Mouse (Mus musculus) liver, postnatal 0 days (tissue): ENCODE data around the gene Cmklr1. TPM values are rescaled to one million over a fixed set of nuclear protein-coding genes. Genes with fewer than 3 reads are reported as not detected.

Source experiments
- ATAC-seq: fragments of 200-750 bp; cut with Nextera tagmentation; 2 replicates; pipeline ENCODE4 v1.8.0; 2017; ENCODE audit warnings: mild to moderate bottlenecking, moderate library complexity
- DNase-seq: peaks from one replicate; pipeline ENCODE4 v3.0.0-alpha.2; 2016
- H3K27ac ChIP-seq: fragments of 300-500 bp; sonication (generic); 2 replicates; pipeline ENCODE4 v1.5.1; 2014; ENCODE audit warnings: antibody characterized with exemption, moderate library complexity, mild to moderate bottlenecking, low read depth
- H3K27me3 ChIP-seq: fragments of 300-500 bp; sonication (generic); 2 replicates; pipeline ENCODE4 v1.6.1; 2014; ENCODE audit warnings: low read length, control low read depth, mixed read lengths; ENCODE audit not compliant: insufficient read depth
- H3K36me3 ChIP-seq: fragments of 300-500 bp; sonication (generic); replicated peaks from 2 replicates; pipeline ENCODE4 v1.6.1; 2014; ENCODE audit warnings: mild to moderate bottlenecking, control low read depth, low read length, moderate library complexity, mixed read lengths; ENCODE audit not compliant: insufficient read depth
- H3K4me1 ChIP-seq: fragments of 300-500 bp; sonication (generic); 2 replicates; pipeline ENCODE4 v1.6.1; 2014; ENCODE audit warnings: antibody characterized with exemption, mild to moderate bottlenecking, control low read depth; ENCODE audit not compliant: insufficient read depth
- H3K4me2 ChIP-seq: fragments of 300-500 bp; sonication (generic); 2 replicates; pipeline ENCODE4 v1.6.1; 2014; ENCODE audit warnings: low read depth, mild to moderate bottlenecking, low read length, moderate library complexity, mixed read lengths
- H3K4me3 ChIP-seq: fragments of 300-500 bp; sonication (generic); 2 replicates; pipeline ENCODE4 v1.5.1; 2014; ENCODE audit warnings: low read depth, low read length
- H3K9ac ChIP-seq: fragments of 300-500 bp; sonication (generic); replicated peaks from 2 replicates; pipeline ENCODE4 v1.6.1; 2014; ENCODE audit warnings: mild to moderate bottlenecking, moderate library complexity
- H3K9me3 ChIP-seq: fragments of 300-500 bp; sonication (generic); 2 replicates; pipeline ENCODE4 v1.6.1; 2016; ENCODE audit warnings: mild to moderate bottlenecking, control low read depth, low read length, mixed read lengths
- CTCF ChIP-seq: sonication (generic); IDR thresholded peaks from 2 replicates; pipeline ENCODE4 v1.5.1; 2016; ENCODE audit warnings: antibody characterized with exemption, low read depth
- EP300 ChIP-seq: IDR thresholded peaks from 2 replicates; pipeline ENCODE4 v1.6.1; 2016; ENCODE audit warnings: antibody characterized with exemption, low read depth, mild to moderate bottlenecking
- WGBS: fragments of 180-500 bp; shearing (Covaris S2); extraction: QIAGEN DNeasy Blood & Tissue Kit; methylation state at CpG from one replicate; pipeline ENCODE4 v1.1.7; 2014; ENCODE audit not compliant: insufficient replicate concordance; 5-methylcytosine and 5-hydroxymethylcytosine counted together
- polyA plus RNA-seq: library from polyadenylated mRNA; unstranded; fragments of >200 nt; fragmentation: Nextera tagmentation; extraction: Ambion mirVana; gene quantifications from 2 replicates; pipeline ENCODE4 v1.2.1, GENCODE M21; 2015

The Cmklr1 gene
- polyA plus RNA-seq, 1 experiment from 2014 or later: 3.5 TPM

- no peaks in the 10 kb centered on the region for H3K27me3 ChIP-seq
- WGBS: 62% methylated on average over 9 of the region's 9 CpGs
- DNase-seq: no peak
- no peak overlapping the region for H3K4me3 ChIP-seq
- H3K4me1 ChIP-seq: no peaks in the 10 kb centered on the region
- H3K4me2 ChIP-seq: no peak overlapping the region
- no peak for ATAC-seq
- H3K9ac ChIP-seq: no peak overlapping the region
- TF ChIP-seq EP300: no peak
- no peak for TF ChIP-seq CTCF
- no peak overlapping the region for H3K27ac ChIP-seq
- H3K9me3 ChIP-seq: no peaks in the 10 kb centered on the region
- no peaks in the 10 kb centered on the region for H3K36me3 ChIP-seq
Measured at GRCm38 (mm10) chr5:113603471-113603870, 46.8 kb downstream of the Cmklr1 start.

GRCm38 (mm10) chr5:113600803-113601202, 49.4 kb downstream of the Cmklr1 start:
- Histone ChIP-seq H3K36me3 (no peaks in the 10 kb centered on the region), H3K9me3 (no peaks in the 10 kb centered on the region), H3K4me1 (no peaks in the 10 kb centered on the region), H3K27ac (no peak overlapping the region), H3K4me3 (no peak overlapping the region), H3K4me2 (no peak overlapping the region), H3K9ac (no peak overlapping the region), H3K27me3 (no peaks in the 10 kb centered on the region)
- ATAC-seq (no peak), DNase-seq (no peak)
- TF ChIP-seq CTCF (no peak), EP300 (no peak)
- 81% methylated on average over 4 of the region's 4 CpGs for WGBS

- 70% methylated on average over 3 of the region's 3 CpGs for WGBS
- no peak for ATAC-seq
- Histone ChIP-seq H3K27ac (no peak overlapping the region), H3K4me3 (no peak overlapping the region), H3K4me2 (no peak overlapping the region), H3K4me1 (no peaks in the 10 kb centered on the region), H3K36me3 (no peaks in the 10 kb centered on the region), H3K9me3 (no peaks in the 10 kb centered on the region), H3K9ac (no peak overlapping the region), H3K27me3 (no peaks in the 10 kb centered on the region)
- no peak for DNase-seq
- TF ChIP-seq CTCF (no peak), EP300 (no peak)
Measured at GRCm38 (mm10) chr5:113600181-113600580, 50.0 kb downstream of the Cmklr1 start.

- TF ChIP-seq EP300 (no peak), CTCF (no peak)
- Histone ChIP-seq H3K9me3 (no peaks in the 10 kb centered on the region), H3K4me1 (no peaks in the 10 kb centered on the region), H3K27ac (no peak overlapping the region), H3K4me3 (no peak overlapping the region), H3K9ac (no peak overlapping the region), H3K36me3 (no peaks in the 10 kb centered on the region), H3K4me2 (no peak overlapping the region), H3K27me3 (no peaks in the 10 kb centered on the region)
- ATAC-seq (no peak), DNase-seq (no peak)
- WGBS: 67% methylated on average over 9 of the region's 9 CpGs
Measured at GRCm38 (mm10) chr5:113596780-113597353, 53.4 kb downstream of the Cmklr1 start.

GRCm38 (mm10) chr5:113596252-113596651, 54.0 kb downstream of the Cmklr1 start:
- H3K4me2 ChIP-seq: no peak overlapping the region
- no peak overlapping the region for H3K9ac ChIP-seq
- no peak for ATAC-seq
- 82% methylated on average over 9 of the region's 9 CpGs for WGBS
- H3K4me1 ChIP-seq: no peaks in the 10 kb centered on the region
- no peak overlapping the region for H3K4me3 ChIP-seq
- TF ChIP-seq EP300 (no peak), CTCF (no peak)
- H3K27me3 ChIP-seq: no peaks in the 10 kb centered on the region
- no peaks in the 10 kb centered on the region for H3K9me3 ChIP-seq
- no peaks in the 10 kb centered on the region for H3K36me3 ChIP-seq
- no peak for DNase-seq
- H3K27ac ChIP-seq: no peak overlapping the region

- H3K9ac ChIP-seq: no peak overlapping the region
- H3K4me3 ChIP-seq: no peak overlapping the region
- DNase-seq (no peak), ATAC-seq (no peak)
- H3K27me3 ChIP-seq: no peaks in the 10 kb centered on the region
- H3K4me1 ChIP-seq: no peaks in the 10 kb centered on the region
- H3K4me2 ChIP-seq: no peak overlapping the region
- H3K27ac ChIP-seq: no peak overlapping the region
- TF ChIP-seq EP300: no peak
- TF ChIP-seq CTCF: no peak
- 62% methylated on average over 6 of the region's 6 CpGs for WGBS
- H3K36me3 ChIP-seq: no peaks in the 10 kb centered on the region
- H3K9me3 ChIP-seq: no peaks in the 10 kb centered on the region
Measured at GRCm38 (mm10) chr5:113593911-113594705, 56.1 kb downstream of the Cmklr1 start.
